Mouse (Mus musculus): ENCODE data around the gene Mrpl51.

Mrpl51 gene

GRCm38 (mm10) chr6:125232516-125232915, 40.9 kb downstream of the Mrpl51 start:
- no peak for DNase-seq (ENCODE audit: low spot score in 2 of 2)

- DNase-seq (ENCODE audit: low spot score in 2 of 2), result no peak
These were observed 42.4 kb downstream of the Mrpl51 start for GRCm38 (mm10) chr6:125233816-125234519.

- DNase-seq (ENCODE audit: low spot score in 2 of 2), result no peak
These were observed 42.9 kb downstream of the Mrpl51 start for GRCm38 (mm10) chr6:125234520-125234828.

GRCm38 (mm10) chr6:125236341-125236740, 44.7 kb downstream of the Mrpl51 start:
- DNase-seq (ENCODE audit: low spot score in 2 of 2), result no peak

- DNase-seq (ENCODE audit: low spot score in 2 of 2), result no peak
These were observed 45.2 kb downstream of the Mrpl51 start, which contains the start of gene Cd27 for GRCm38 (mm10) chr6:125236782-125237181. Cd27 (minus strand) TSS chr6:125237010.

- no peak for DNase-seq (ENCODE audit: low spot score in 2 of 2)
These were observed 45.8 kb downstream of the Mrpl51 start for GRCm38 (mm10) chr6:125237421-125237820.

- no peak for DNase-seq (ENCODE audit: low spot score in 2 of 2)
These were observed 46.8 kb downstream of the Mrpl51 start for GRCm38 (mm10) chr6:125238396-125238795.

GRCm38 (mm10) chr6:125239547-125239946, 47.9 kb downstream of the Mrpl51 start:
- no peak for DNase-seq (ENCODE audit: low spot score in 2 of 2)

- no peak for DNase-seq (ENCODE audit: low spot score in 2 of 2)
These were observed 49.0 kb downstream of the Mrpl51 start for GRCm38 (mm10) chr6:125240617-125241016.

- no peak for DNase-seq (ENCODE audit: low spot score in 2 of 2)
These were observed 50.0 kb downstream of the Mrpl51 start for GRCm38 (mm10) chr6:125241566-125241965.

GRCm38 (mm10) chr6:125244551-125244950, 53.0 kb downstream of the Mrpl51 start:
- no peak for DNase-seq (ENCODE audit: low spot score in 2 of 2)

Data from frontal cortex, postnatal 14 days (tissue).